Mouse (Mus musculus) liver, embryonic 16.5 days (tissue): ENCODE results near the gene AC161166.1. TPM values are rescaled to one million over a fixed set of nuclear protein-coding genes. Genes with fewer than 3 reads are reported as not detected.
"Not testable (repeated sequence)": the region's sequence is repeated elsewhere in the genome, so short reads cannot be mapped to it uniquely, and the experiment has no call there.

Experiments
- ATAC-seq: fragments of 200-750 bp; cut with Nextera tagmentation; 2 replicates; pipeline ENCODE4 v1.8.0; 2017; ENCODE audit warnings: low read depth, mild to moderate bottlenecking, moderate number of reproducible peaks, moderate library complexity
- H3K27ac ChIP-seq: fragments of 300-500 bp; sonication (generic); 2 replicates; pipeline ENCODE4 v1.5.1; 2014; ENCODE audit warnings: mild to moderate bottlenecking, low read length
- H3K27me3 ChIP-seq: fragments of 300-500 bp; sonication (generic); 2 replicates; pipeline ENCODE4 v1.6.1; 2014; ENCODE audit warnings: low read depth, low read length, mixed read lengths; ENCODE audit not compliant: control insufficient read depth, insufficient read depth
- H3K36me3 ChIP-seq: fragments of 300-500 bp; sonication (generic); 2 replicates; pipeline ENCODE4 v1.6.1; 2014; ENCODE audit warnings: mild to moderate bottlenecking; ENCODE audit not compliant: control insufficient read depth, insufficient read depth
- H3K4me1 ChIP-seq: fragments of 300-500 bp; sonication (generic); 2 replicates; pipeline ENCODE4 v1.6.1; 2014; ENCODE audit warnings: low read depth, low read length, mixed read lengths; ENCODE audit not compliant: control insufficient read depth
- H3K4me2 ChIP-seq: fragments of 300-500 bp; sonication (generic); 2 replicates; pipeline ENCODE4 v1.6.1; 2014; ENCODE audit warnings: low read depth, low read length, mixed read lengths
- H3K4me3 ChIP-seq: fragments of 300-500 bp; sonication (generic); 2 replicates; pipeline ENCODE4 v1.5.1; 2014; ENCODE audit warnings: low read depth, mild to moderate bottlenecking, low read length
- H3K9ac ChIP-seq: fragments of 300-500 bp; sonication (generic); 2 replicates; pipeline ENCODE4 v1.6.1; 2014; ENCODE audit warnings: low read depth, low read length
- H3K9me3 ChIP-seq: fragments of 300-500 bp; sonication (generic); replicated peaks from 2 replicates; pipeline ENCODE4 v1.6.1; 2016; ENCODE audit warnings: low read length; ENCODE audit not compliant: control insufficient read depth
- WGBS: fragments of 180-500 bp; shearing (Covaris S2); extraction: QIAGEN DNeasy Blood & Tissue Kit; methylation state at CpG from one replicate; pipeline ENCODE4 v1.1.7; 2014; ENCODE audit not compliant: insufficient replicate concordance; 5-methylcytosine and 5-hydroxymethylcytosine counted together
- polyA plus RNA-seq: library from polyadenylated mRNA; unstranded; fragments of >200 nt; fragmentation: Nextera tagmentation; extraction: Ambion mirVana; gene quantifications from 2 replicates; pipeline ENCODE4 v1.2.1, GENCODE M21; 2015

AC161166.1 gene
- polyA plus RNA-seq, 1 experiment from 2014 or later: not detected

DNA sequence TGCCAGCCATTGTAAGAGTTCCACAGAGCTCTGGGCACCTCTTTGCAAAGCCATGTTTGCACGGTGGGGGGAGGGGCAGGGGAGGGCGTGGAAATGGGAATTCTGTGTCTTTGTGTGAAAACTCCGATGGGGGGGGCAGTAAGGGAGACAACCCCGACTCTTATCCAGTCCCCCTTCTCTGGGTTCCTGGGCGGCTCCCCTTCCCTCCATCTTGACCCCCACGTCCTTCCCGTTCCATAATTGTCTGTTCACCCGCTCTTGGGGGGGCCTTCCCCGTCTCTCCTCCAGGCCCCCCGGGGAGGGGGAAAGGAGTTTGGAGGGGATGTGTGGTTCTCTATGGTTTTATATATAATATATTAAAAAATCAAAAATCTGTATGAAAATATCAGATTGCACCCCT is 8.3 kb downstream of the AC161166.1 start:
- Histone ChIP-seq H3K4me1 (peaks cover 15% of the 10 kb centered on the region), H3K9me3 (no peaks in the 10 kb centered on the region; the same call in 1 of the 2 replicates), H3K27ac (no peak overlapping the region), H3K36me3 (no peaks in the 10 kb centered on the region), H3K4me2 (no peak overlapping the region), H3K27me3 (peaks cover 33% of the 10 kb centered on the region), H3K4me3 (no peak overlapping the region), H3K9ac (no peak overlapping the region)
- 14% methylated on average over 10 of the region's 10 CpGs for WGBS
- no peak for ATAC-seq

DNA sequence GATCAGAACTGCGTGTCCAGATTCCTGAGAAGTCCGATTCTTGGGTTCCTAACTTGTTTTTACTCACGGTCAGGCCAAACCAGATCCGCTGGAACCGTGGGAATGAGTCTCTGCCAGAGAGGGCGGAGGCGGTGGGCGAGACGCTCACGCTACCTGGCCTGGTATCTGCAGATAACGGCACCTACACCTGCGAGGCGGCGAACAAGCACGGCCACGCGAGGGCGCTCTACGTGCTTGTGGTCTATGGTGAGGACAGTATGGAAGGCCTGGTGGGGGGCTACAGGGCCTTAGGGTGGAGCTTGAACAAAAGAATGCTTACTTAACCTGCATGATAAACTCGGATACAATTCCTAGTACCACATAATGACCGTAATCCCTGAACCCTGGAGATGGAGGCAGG is 10.8 kb downstream of the AC161166.1 start:
- H3K27me3 ChIP-seq: peaks cover 45% of the 10 kb centered on the region
- 35% methylated on average over 21 of the region's 21 CpGs for WGBS
- H3K9ac ChIP-seq: no peak overlapping the region
- no peaks in the 10 kb centered on the region for H3K36me3 ChIP-seq
- no peak overlapping the region for H3K27ac ChIP-seq
- no peaks in the 10 kb centered on the region; the same call in 1 of the 2 replicates for H3K9me3 ChIP-seq
- H3K4me1 ChIP-seq: peaks cover 8% of the 10 kb centered on the region
- H3K4me2 ChIP-seq: no peak overlapping the region
- ATAC-seq: no peak
- H3K4me3 ChIP-seq: no peak overlapping the region

DNA sequence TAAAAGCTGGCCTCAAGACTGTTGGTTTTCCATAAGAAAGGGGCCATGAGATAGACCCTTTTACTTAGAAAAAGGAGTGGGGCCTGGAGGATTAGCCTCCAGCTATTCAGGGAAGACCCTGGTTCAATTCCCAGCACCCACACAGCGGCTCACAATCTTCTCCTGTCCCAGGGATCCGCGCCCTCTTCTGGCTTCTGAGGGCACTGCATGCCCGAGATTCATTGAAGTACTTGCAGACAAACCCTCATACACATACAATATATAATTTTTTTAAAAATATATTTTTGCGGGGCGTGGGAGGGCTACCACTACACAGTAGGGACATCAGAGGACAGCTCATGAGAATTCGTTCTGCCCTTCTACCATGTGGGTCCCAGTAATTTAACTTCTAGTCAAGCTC is 11.3 kb downstream of the AC161166.1 start:
- Histone ChIP-seq H3K27me3 (peaks cover 45% of the 10 kb centered on the region), H3K4me3 (no peak overlapping the region), H3K4me1 (peaks cover 5% of the 10 kb centered on the region), H3K9ac (no peak overlapping the region), H3K27ac (no peak overlapping the region), H3K4me2 (no peak overlapping the region), H3K36me3 (no peaks in the 10 kb centered on the region), H3K9me3 (no peaks in the 10 kb centered on the region; the same call in 1 of the 2 replicates)
- ATAC-seq: no peak
- 18% methylated on average over 7 of the region's 7 CpGs for WGBS

DNA sequence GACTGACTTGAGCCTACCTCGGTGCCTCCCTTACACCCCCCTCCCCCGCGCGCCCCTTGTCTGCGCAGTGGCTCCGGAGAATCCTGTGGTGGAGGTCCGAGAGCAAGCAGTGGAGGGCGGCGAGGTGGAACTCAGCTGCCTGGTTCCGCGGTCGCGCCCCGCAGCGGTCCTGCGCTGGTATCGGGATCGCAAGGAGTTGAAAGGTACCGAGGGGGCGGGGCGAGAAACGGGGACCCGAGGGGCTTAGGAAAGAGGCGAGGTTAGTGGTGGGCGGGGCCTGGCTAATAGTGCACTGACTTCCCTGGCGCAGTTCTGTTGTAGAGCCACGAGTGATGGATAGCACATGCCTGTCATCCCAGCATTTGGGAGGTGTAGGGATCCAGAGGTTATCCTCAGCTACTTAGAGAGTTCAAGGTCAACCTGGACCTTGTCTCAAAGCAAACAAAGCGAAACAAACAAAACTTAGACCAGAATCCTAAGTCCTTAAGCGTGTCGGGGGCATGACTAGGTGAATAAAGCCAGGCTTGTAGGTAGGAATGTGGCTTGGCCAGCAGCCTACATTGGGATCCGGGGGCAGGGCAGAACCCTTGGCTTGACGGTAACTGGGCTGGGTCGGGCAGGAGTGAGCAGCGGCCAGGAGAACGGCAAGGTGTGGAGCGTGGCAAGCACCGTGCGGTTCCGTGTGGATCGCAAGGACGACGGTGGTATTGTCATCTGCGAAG is 12.2 kb downstream of the AC161166.1 start:
- H3K9ac ChIP-seq: no peak overlapping the region

DNA sequence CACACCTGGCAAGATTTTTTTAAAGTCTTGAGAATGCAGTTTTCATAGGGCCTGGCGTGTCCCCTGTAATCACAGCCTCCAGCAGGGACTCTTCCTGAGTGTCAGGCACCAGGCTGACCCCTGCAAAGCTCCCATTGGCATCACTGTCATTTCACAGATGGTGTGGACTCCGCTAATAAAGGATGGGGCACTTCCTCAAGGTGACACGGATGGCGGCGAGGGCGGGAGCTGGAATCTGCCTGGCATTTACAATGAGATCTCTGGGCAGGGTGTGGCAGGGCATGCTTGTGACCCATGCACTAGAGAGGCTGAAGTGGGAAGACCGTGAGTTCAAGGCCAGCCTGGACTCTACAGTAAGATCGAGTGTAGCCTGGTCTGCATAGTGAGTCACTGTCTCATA is 24.0 kb downstream of the AC161166.1 start:
- ATAC-seq: no peak
- Histone ChIP-seq H3K4me3 (no peak overlapping the region), H3K27me3 (peaks cover 13% of the 10 kb centered on the region), H3K4me2 (no peak overlapping the region), H3K36me3 (no peaks in the 10 kb centered on the region), H3K27ac (no peak overlapping the region), H3K9me3 (no peaks in the 10 kb centered on the region), H3K4me1 (no peaks in the 10 kb centered on the region; the same call in 1 of the 2 replicates), H3K9ac (no peak overlapping the region)
- 69% methylated on average over 8 of the region's 8 CpGs for WGBS

More for the DNA sequence above, 12.2 kb downstream of the AC161166.1 start:
- H3K36me3 ChIP-seq: no peaks in the 10 kb centered on the region
- H3K4me2 ChIP-seq: no peak overlapping the region
- no peaks in the 10 kb centered on the region; the same call in 1 of the 2 replicates for H3K9me3 ChIP-seq
- 10% methylated on average over 43 of the region's 43 CpGs for WGBS
- peaks cover 45% of the 10 kb centered on the region for H3K27me3 ChIP-seq
- no peak overlapping the region for H3K4me3 ChIP-seq
- no peak for ATAC-seq
- H3K27ac ChIP-seq: no peak overlapping the region
- peaks cover 4% of the 10 kb centered on the region for H3K4me1 ChIP-seq

DNA sequence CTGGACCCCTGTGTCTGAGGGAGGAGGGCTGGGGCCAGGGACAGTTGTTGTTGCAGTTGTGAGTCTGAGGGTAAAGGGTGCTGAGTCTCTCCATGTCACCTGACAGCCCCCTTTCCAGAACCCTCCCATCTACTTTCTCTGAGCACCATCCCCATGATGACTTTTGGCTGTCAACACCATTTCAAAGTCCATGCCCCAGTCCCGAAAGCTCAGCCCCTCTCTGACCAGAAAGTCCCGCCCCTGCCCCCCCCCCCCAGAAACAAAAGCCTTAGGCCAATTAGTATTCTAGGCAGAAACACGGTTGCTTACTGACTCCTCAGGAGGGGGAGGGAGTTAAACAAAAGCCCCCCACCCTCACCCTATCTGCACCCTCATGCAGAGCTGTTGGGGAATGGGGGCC is 24.9 kb downstream of the AC161166.1 start:
- no peak overlapping the region for H3K9ac ChIP-seq
- no peaks in the 10 kb centered on the region; the same call in 1 of the 2 replicates for H3K4me1 ChIP-seq
- H3K4me3 ChIP-seq: no peak overlapping the region
- H3K9me3 ChIP-seq: no peaks in the 10 kb centered on the region
- ATAC-seq: no peak
- H3K27ac ChIP-seq: no peak overlapping the region
- peaks cover 21% of the 10 kb centered on the region for H3K27me3 ChIP-seq
- H3K4me2 ChIP-seq: no peak overlapping the region
- 22% methylated on average over 3 of the region's 3 CpGs for WGBS
- no peaks in the 10 kb centered on the region for H3K36me3 ChIP-seq

DNA sequence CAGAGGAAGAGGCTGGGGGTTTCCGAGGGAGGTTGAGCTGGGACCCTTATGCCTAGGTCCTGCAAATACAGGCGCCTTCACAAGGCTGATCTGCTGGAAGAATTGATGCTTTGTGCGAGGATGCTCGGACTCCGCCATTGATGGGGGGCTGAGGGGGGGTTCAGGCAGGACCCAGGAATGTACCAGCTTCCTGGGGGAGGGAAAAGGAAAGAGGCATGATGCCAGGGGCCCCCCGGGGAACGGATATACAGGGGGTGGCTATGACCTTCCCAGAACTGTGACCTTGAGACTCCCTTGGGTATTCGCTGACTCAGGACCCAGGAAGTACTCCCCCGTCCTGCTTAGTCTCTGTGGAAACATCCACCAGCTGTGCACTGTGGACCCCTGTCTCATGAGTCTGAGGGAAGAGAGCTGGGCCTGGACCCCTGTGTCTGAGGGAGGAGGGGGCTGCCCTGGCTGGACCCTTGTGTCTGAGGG is 25.6 kb downstream of the AC161166.1 start:
- no peak for ATAC-seq
- H3K9ac ChIP-seq: no peak overlapping the region
- H3K4me3 ChIP-seq: no peak overlapping the region
- 50% methylated on average over 9 of the region's 9 CpGs for WGBS
- H3K9me3 ChIP-seq: no peaks in the 10 kb centered on the region
- no peak overlapping the region for H3K27ac ChIP-seq
- H3K36me3 ChIP-seq: no peaks in the 10 kb centered on the region
- H3K4me1 ChIP-seq: peaks cover 5% of the 10 kb centered on the region
- no peak overlapping the region for H3K4me2 ChIP-seq
- peaks cover 29% of the 10 kb centered on the region for H3K27me3 ChIP-seq

DNA sequence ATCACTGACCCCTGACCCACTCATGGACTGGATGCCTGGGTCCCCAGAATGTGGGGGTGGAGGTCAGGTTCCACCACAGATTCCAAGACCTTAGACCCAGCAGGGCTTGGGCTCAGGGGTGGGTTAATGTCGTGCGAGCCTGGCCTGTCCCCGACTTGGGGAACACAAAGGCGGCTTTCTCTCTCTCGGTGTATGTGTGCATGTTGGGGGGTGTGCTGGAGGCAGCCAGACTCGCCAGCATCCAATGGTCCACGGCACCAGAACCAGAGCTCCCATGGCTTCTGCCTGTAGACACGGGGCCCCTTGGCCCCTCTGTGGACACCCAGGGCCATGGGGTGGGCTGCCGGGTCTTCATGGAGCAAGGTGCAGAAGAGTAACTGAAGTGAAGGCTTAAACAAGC is 26.8 kb downstream of the AC161166.1 start:
- no peak for ATAC-seq
- no peak overlapping the region for H3K4me3 ChIP-seq
- H3K4me2 ChIP-seq: no peak overlapping the region
- 55% methylated on average over 9 of the region's 9 CpGs for whole genome bisulfite sequencing
- no peaks in the 10 kb centered on the region for H3K9me3 ChIP-seq
- H3K4me1 ChIP-seq: peaks cover 8% of the 10 kb centered on the region
- H3K36me3 ChIP-seq: no peaks in the 10 kb centered on the region
- peaks cover 40% of the 10 kb centered on the region for H3K27me3 ChIP-seq
- H3K27ac ChIP-seq: no peak overlapping the region
- H3K9ac ChIP-seq: no peak overlapping the region

DNA sequence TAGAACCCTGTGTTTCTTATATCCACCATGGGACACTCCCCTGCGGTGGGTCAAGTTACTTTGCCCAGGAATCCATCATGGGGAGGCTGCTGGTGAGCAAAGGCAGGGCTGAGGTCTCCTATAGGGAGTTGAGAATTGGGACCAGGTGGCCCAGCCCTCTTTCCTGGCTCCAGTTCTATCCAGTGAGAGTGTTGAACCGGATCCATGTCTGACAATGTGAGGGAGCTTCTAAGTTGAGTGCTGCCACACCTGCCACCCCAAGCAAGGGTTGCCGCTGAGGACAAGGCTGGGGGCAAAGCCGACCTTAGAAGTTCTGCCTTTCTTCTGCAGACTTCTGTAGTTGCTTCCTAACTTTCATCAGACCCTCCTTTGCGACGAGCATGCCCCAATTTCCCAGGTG is 29.0 kb downstream of the AC161166.1 start:
- H3K9ac ChIP-seq, H3K36me3 ChIP-seq, H3K4me2 ChIP-seq, H3K4me3 ChIP-seq, H3K27ac ChIP-seq, H3K4me1 ChIP-seq, ATAC-seq, H3K9me3 ChIP-seq: not testable (repeated sequence)
- peaks cover 46% of the 10 kb centered on the region for H3K27me3 ChIP-seq
- 40% methylated on average over 6 of the region's 6 CpGs for WGBS
